Mouse (Mus musculus): ENCODE data around the gene Pigh.

DNA sequence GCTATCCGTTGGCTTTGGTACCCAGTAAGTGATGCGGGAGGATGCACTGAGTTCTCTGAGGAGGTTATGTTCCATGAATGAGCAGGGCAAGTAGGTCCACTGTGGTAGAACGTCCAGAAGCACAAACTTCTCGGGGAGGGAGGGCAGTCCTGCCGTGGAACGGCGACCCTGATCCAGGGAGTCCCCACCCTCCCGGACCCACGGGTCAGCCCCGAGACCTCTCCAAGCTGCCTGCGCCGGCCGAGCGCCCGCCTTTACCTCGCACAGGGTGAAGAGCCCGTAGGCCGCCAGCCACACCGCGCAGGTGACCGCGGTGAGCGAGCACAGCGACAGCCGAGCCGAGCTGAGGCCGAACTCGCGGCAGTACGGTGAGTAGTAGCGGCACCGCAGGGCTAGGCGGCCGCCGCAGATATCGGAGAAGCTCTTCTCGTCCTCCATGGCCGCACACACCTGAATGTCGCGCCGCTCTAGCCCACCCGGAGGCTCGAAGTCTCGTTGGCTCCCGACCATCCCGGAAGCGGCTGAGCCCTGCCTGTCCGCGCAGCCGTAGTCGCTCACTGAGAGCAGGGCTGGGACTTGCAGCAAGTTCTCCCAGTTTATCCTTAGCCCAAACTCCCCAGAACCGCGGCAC is at the start of gene Pigh:
- no peak for TF ChIP-seq CTCF (IDR thresholded peaks at IDR 0.05; ENCODE audit: low read depth)
- no peak for TF ChIP-seq EP300 (IDR thresholded peaks at IDR 0.05; ENCODE audit: low read depth)
